Mouse (Mus musculus) hindbrain, postnatal 0 days (tissue): ENCODE results near the gene Krt84. TPM values are rescaled to one million over a fixed set of nuclear protein-coding genes. Genes with fewer than 3 reads are reported as not detected.

Source experiments
- ATAC-seq: fragments of 200-750 bp; cut with Nextera tagmentation; 2 replicates; pipeline ENCODE4 v1.8.0; 2017; ENCODE audit warnings: mild to moderate bottlenecking, moderate TSS enrichment, moderate library complexity
- DNase-seq: peaks from one replicate; pipeline ENCODE4 v3.0.0-alpha.2; 2015; ENCODE audit warnings: low spot score
- H3K27ac ChIP-seq: fragments of 300-500 bp; sonication (generic); 2 replicates; pipeline ENCODE4 v1.5.1; 2014; ENCODE audit warnings: mild to moderate bottlenecking
- H3K27me3 ChIP-seq: fragments of 300-500 bp; sonication (generic); 2 replicates; pipeline ENCODE4 v1.6.1; 2014; ENCODE audit warnings: low read length, mixed read lengths; ENCODE audit not compliant: insufficient read depth
- H3K36me3 ChIP-seq: fragments of 300-500 bp; sonication (generic); 2 replicates; pipeline ENCODE4 v1.6.1; 2014; ENCODE audit warnings: low read length, mixed read lengths; ENCODE audit not compliant: insufficient read depth
- H3K4me1 ChIP-seq: fragments of 300-500 bp; sonication (generic); 2 replicates; pipeline ENCODE4 v1.6.1; 2014; ENCODE audit warnings: antibody characterized with exemption, low read length, mixed read lengths; ENCODE audit not compliant: insufficient read depth
- H3K4me2 ChIP-seq: fragments of 300-500 bp; sonication (generic); 2 replicates; pipeline ENCODE4 v1.6.1; 2014; ENCODE audit warnings: low read depth, mild to moderate bottlenecking, low read length, moderate library complexity, mixed read lengths
- H3K4me3 ChIP-seq: fragments of 300-500 bp; sonication (generic); 2 replicates; pipeline ENCODE4 v1.5.1; 2014; ENCODE audit warnings: low read length
- H3K9ac ChIP-seq: fragments of 300-500 bp; sonication (generic); replicated peaks from 2 replicates; pipeline ENCODE4 v1.6.1; 2014; ENCODE audit warnings: mild to moderate bottlenecking, low read length, moderate library complexity, mixed read lengths
- H3K9me3 ChIP-seq: fragments of 300-500 bp; sonication (generic); 2 replicates; pipeline ENCODE4 v1.6.1; 2016; ENCODE audit warnings: low read length, mixed read lengths
- CTCF ChIP-seq: IDR thresholded peaks from 2 replicates; pipeline ENCODE4 v1.5.1; 2016; ENCODE audit warnings: antibody characterized with exemption, control low read depth, low read depth
- WGBS: fragments of 180-500 bp; shearing (Covaris S2); extraction: QIAGEN DNeasy Blood & Tissue Kit; methylation state at CpG from one replicate; pipeline ENCODE4 v1.1.7; 2014; 5-methylcytosine and 5-hydroxymethylcytosine counted together
- polyA plus RNA-seq: library from polyadenylated mRNA; unstranded; fragments of >200 nt; fragmentation: Nextera tagmentation; extraction: Ambion mirVana; gene quantifications from 2 replicates; pipeline ENCODE4 v1.2.1, GENCODE M21; 2015
- total RNA-seq: library from RNA; depleted of rRNA; stranded (reverse); fragments of >200 nt; gene quantifications from 2 replicates; pipeline ENCODE4 v1.2.3, GENCODE M21; 2014

The Krt84 gene
- total and polyA plus RNA-seq, 2 experiments from 2014 or later: not detected

GRCm38 (mm10) chr15:101497181-101497580, 35.4 kb downstream of the Krt84 start:
- no peak overlapping the region for H3K4me2 ChIP-seq
- H3K36me3 ChIP-seq: no peaks in the 10 kb centered on the region
- no peaks in the 10 kb centered on the region for H3K27me3 ChIP-seq
- H3K9ac ChIP-seq: no peak overlapping the region
- ATAC-seq (no peak; the same call in 1 of the 2 replicates), DNase-seq (peak; percentile 40)
- H3K4me3 ChIP-seq: no peak overlapping the region
- no peak overlapping the region for H3K27ac ChIP-seq
- WGBS: 77% methylated on average over 2 of the region's 2 CpGs
- TF ChIP-seq CTCF: peak; percentile 53
- H3K9me3 ChIP-seq: no peaks in the 10 kb centered on the region
- no peaks in the 10 kb centered on the region for H3K4me1 ChIP-seq

GRCm38 (mm10) chr15:101495266-101495665, 37.4 kb downstream of the Krt84 start:
- Histone ChIP-seq H3K4me2 (no peak overlapping the region), H3K4me1 (no peaks in the 10 kb centered on the region), H3K36me3 (no peaks in the 10 kb centered on the region), H3K27ac (no peak overlapping the region), H3K9me3 (no peaks in the 10 kb centered on the region), H3K9ac (no peak overlapping the region), H3K27me3 (no peaks in the 10 kb centered on the region), H3K4me3 (no peak overlapping the region)
- DNase-seq (no peak), ATAC-seq (no peak)
- no peak for TF ChIP-seq CTCF
- 81% methylated on average over 8 of the region's 8 CpGs for WGBS

GRCm38 (mm10) chr15:101494203-101494602, 38.4 kb downstream of the Krt84 start:
- Histone ChIP-seq H3K4me2 (no peak overlapping the region), H3K4me1 (no peaks in the 10 kb centered on the region), H3K27ac (no peak overlapping the region), H3K36me3 (no peaks in the 10 kb centered on the region), H3K9me3 (no peaks in the 10 kb centered on the region), H3K4me3 (no peak overlapping the region), H3K9ac (no peak overlapping the region), H3K27me3 (no peaks in the 10 kb centered on the region)
- DNase-seq (no peak), ATAC-seq (no peak)
- TF ChIP-seq CTCF: no peak
- 67% methylated on average over 1 of the region's 1 CpGs for WGBS

DNA sequence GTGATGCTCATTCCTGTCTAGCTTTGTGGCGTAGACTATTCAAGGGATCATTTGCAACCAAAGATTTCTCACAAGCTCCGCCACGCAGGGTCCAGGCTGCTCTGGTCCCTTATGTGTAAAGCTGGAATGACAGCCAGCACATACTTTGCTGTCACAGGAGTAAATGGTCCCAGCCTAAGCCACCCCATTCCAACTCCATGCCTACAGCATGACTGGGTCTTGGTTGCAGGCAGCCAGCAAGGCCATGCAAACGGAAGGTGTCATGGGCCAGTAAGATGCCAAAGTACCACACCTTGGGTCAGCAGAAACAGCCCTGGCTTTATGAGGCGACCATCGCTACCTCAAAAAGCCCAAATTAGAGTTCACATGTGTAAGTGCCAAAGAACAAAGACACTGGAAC, 38.9 kb downstream of the Krt84 start:
- Histone ChIP-seq H3K4me1 (no peaks in the 10 kb centered on the region), H3K4me3 (no peak overlapping the region), H3K9me3 (no peaks in the 10 kb centered on the region), H3K27me3 (no peaks in the 10 kb centered on the region), H3K4me2 (no peak overlapping the region), H3K36me3 (no peaks in the 10 kb centered on the region), H3K27ac (no peak overlapping the region), H3K9ac (no peak overlapping the region)
- ATAC-seq: no peak
- WGBS: 94% methylated on average over 6 of the region's 6 CpGs
- TF ChIP-seq CTCF: no peak
- DNase-seq: no peak

GRCm38 (mm10) chr15:101492718-101493117, 39.9 kb downstream of the Krt84 start:
- DNase-seq (no peak), ATAC-seq (no peak)
- no peaks in the 10 kb centered on the region for H3K27me3 ChIP-seq
- WGBS: 69% methylated on average over 8 of the region's 8 CpGs
- no peak for TF ChIP-seq CTCF
- H3K9ac ChIP-seq: no peak overlapping the region
- no peak overlapping the region for H3K4me2 ChIP-seq
- H3K9me3 ChIP-seq: no peaks in the 10 kb centered on the region
- H3K27ac ChIP-seq: no peak overlapping the region
- H3K36me3 ChIP-seq: no peaks in the 10 kb centered on the region
- H3K4me1 ChIP-seq: no peaks in the 10 kb centered on the region
- no peak overlapping the region for H3K4me3 ChIP-seq

DNA sequence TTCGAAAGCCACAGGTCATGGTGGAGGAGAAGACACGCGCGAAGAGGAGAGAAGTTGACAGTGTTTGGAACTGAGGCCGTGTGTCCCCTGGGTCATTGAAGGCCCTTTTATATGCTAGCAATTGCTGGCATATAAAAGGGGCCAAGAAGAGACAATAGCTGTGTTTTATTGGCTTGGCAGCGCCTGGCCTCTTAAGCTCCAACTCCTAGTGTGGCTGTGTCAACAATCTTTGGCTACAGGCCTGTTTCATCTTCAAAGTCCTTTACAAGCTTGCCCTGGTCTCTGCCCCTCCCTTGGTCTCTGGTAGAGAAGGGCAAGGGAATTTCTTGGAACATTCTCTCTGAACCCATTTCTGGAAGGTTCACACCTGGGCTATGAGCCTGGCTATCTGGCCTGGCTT, 41.2 kb downstream of the Krt84 start, which contains the start of gene Krt83:
TSS of gene Krt83 (minus strand) at position 82 of the 400 bp plus-strand sequence.
- WGBS: 34% methylated on average over 6 of the region's 6 CpGs
- H3K9me3 ChIP-seq: no peaks in the 10 kb centered on the region
- H3K4me1 ChIP-seq: no peaks in the 10 kb centered on the region
- no peak within 1 kb of the TSS for H3K9ac ChIP-seq
- no peaks in the 10 kb centered on the region for H3K36me3 ChIP-seq
- no peaks in the 10 kb centered on the region for H3K27me3 ChIP-seq
- H3K27ac ChIP-seq: no peak within 1 kb of the TSS
- H3K4me2 ChIP-seq: no peak within 1 kb of the TSS
- H3K4me3 ChIP-seq: no peak within 1 kb of the TSS
- peak; percentile 18 for DNase-seq
- no peak for ATAC-seq
- no peak for TF ChIP-seq CTCF

- Histone ChIP-seq H3K9me3 (no peaks in the 10 kb centered on the region), H3K9ac (no peak overlapping the region), H3K4me2 (no peak overlapping the region), H3K27ac (no peak overlapping the region), H3K36me3 (no peaks in the 10 kb centered on the region), H3K4me3 (no peak overlapping the region), H3K27me3 (no peaks in the 10 kb centered on the region), H3K4me1 (no peaks in the 10 kb centered on the region; the same call in 1 of the 2 replicates)
- DNase-seq (no peak), ATAC-seq (no peak)
- no peak for TF ChIP-seq CTCF
- 78% methylated on average over 11 of the region's 11 CpGs for WGBS
These were observed 46.5 kb downstream of the Krt84 start for GRCm38 (mm10) chr15:101485911-101486635.
